Mouse (Mus musculus) spleen, adult 2 months (tissue): ENCODE results near the gene Fam69b.

Experiments used
- CTCF ChIP-seq: fragments of 200-500 bp; IDR thresholded peaks from 2 replicates; pipeline ENCODE4 v1.5.1; 2011; ENCODE audit warnings: mild to moderate bottlenecking, inconsistent platforms; ENCODE audit not compliant: insufficient read depth, insufficient read length, insufficient replicate concordance; ENCODE audit errors: extremely low read depth
- POLR2A ChIP-seq: fragments of 200-500 bp; IDR thresholded peaks from 2 replicates; pipeline ENCODE4 v1.6.1; 2011; ENCODE audit warnings: low read depth, low read length, inconsistent platforms

- no peak for TF ChIP-seq CTCF
- TF ChIP-seq POLR2A, result no peak
Observed at GRCm38 (mm10) chr2:26588573-26588972, 39.7 kb upstream of the Fam69b start.
